Comparison of ENCODE assay signal across 32 mouse cellular contexts in the genomic region with DNA sequence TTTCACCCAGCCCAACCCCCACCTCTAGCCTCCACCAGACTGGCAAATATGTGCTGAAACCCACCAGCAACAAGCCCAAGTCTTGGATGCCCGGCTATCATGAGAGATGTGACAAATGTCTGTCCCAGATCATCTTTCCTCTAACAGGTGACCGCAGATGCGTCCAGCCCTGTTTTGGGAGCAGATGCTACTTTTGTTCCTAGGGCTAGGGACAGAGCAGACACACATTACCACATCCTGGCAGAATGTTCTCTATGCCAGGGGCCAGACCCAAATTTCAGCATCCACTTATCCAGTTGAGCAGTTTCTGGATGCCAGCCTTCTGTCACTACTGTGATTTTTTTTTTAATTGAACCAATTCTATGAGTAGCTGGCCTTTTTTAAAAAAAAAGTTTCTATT.
DNase-seq lines count a peak whose midpoint lies in the region; ATAC-seq lines count a peak whose summit lies in the region.
"Had no signal": no experiment of that assay in that cellular context is flagged by ENCODE, and none has a peak within 500 bp of the region (broad histone marks: within the 10 kb centered on the region; RNA-seq: fewer than 3 reads in every experiment).

No protein-coding gene starts in this region.

- H3K4me1 ChIP-seq in forebrain, embryonic 14.5 days (ENCODE audit: control insufficient read depth, insufficient read depth, low read length), result no peaks in the 10 kb centered on the region
- H3K4me1 ChIP-seq in forebrain, embryonic 13.5 days, result no peaks in the 10 kb centered on the region
- H3K4me1 ChIP-seq in hindbrain, embryonic 16.5 days (ENCODE audit: control insufficient read depth, insufficient read depth, low read depth, low read length), result no peaks in the 10 kb centered on the region
- H3K4me1 ChIP-seq in hindbrain, embryonic 12.5 days, result no peaks in the 10 kb centered on the region
- H3K4me1 ChIP-seq: embryonic facial prominence, embryonic 10.5 days; embryonic facial prominence, embryonic 13.5 days; forebrain, embryonic 15.5 days; heart, embryonic 10.5 days; hindbrain, embryonic 15.5 days had no signal

- H3K4me2 ChIP-seq in forebrain, embryonic 14.5 days (ENCODE audit: low read length), result no peak overlapping the region
- no peak overlapping the region for H3K4me2 ChIP-seq in forebrain, embryonic 13.5 days
- no peak overlapping the region for H3K4me2 ChIP-seq in hindbrain, embryonic 16.5 days (ENCODE audit: low read length)
- H3K4me2 ChIP-seq in hindbrain, embryonic 12.5 days (replicated peaks), result no peak overlapping the region
- H3K4me2 ChIP-seq: embryonic facial prominence, embryonic 13.5 days; forebrain, embryonic 15.5 days; heart, embryonic 13.5 days; hindbrain, embryonic 15.5 days had no signal

- no peak overlapping the region for H3K27ac ChIP-seq in forebrain, embryonic 14.5 days (ENCODE audit: low read depth, low read length)
- H3K27ac ChIP-seq in forebrain, embryonic 13.5 days, result no peak overlapping the region
- H3K27ac ChIP-seq in hindbrain, embryonic 16.5 days (ENCODE audit: low read depth, low read length), result no peak overlapping the region
- no peak overlapping the region for H3K27ac ChIP-seq in hindbrain, embryonic 12.5 days
- H3K27ac ChIP-seq: embryonic facial prominence, embryonic 10.5 days; embryonic facial prominence, embryonic 13.5 days; forebrain, embryonic 15.5 days; heart, adult 2 months; heart, embryonic 10.5 days; heart, embryonic 13.5 days; hindbrain, embryonic 15.5 days had no signal

- WGBS in forebrain, embryonic 14.5 days, result 90% methylated on average over 3 of the region's 3 CpGs
- 93% methylated on average over 3 of the region's 3 CpGs for WGBS in forebrain, embryonic 13.5 days
- 70% methylated on average over 3 of the region's 3 CpGs for WGBS in hindbrain, embryonic 16.5 days
- WGBS in hindbrain, embryonic 12.5 days, result 94% methylated on average over 3 of the region's 3 CpGs

- H3K36me3 ChIP-seq in forebrain, embryonic 14.5 days (ENCODE audit: control insufficient read depth, insufficient read depth, low read length), result no peaks in the 10 kb centered on the region
- H3K36me3 ChIP-seq in forebrain, embryonic 13.5 days (ENCODE audit: poor library complexity, severe bottlenecking), result no peaks in the 10 kb centered on the region
- no peaks in the 10 kb centered on the region for H3K36me3 ChIP-seq in hindbrain, embryonic 16.5 days (ENCODE audit: control insufficient read depth, insufficient read depth, low read length)
- no peaks in the 10 kb centered on the region for H3K36me3 ChIP-seq in hindbrain, embryonic 12.5 days
- H3K36me3 ChIP-seq: embryonic facial prominence, embryonic 10.5 days; embryonic facial prominence, embryonic 13.5 days; forebrain, embryonic 15.5 days; G1E; heart, embryonic 10.5 days; heart, embryonic 13.5 days; hindbrain, embryonic 15.5 days had no signal

- peak; percentile 2 to 4 for DNase-seq in cerebellum, adult 18-20 months
- DNase-seq in cerebellum, adult 9-11 months, result no peak
- peak; percentile 1 for DNase-seq in forebrain, embryonic 14.5 days (ENCODE audit: low spot score)
- peak; percentile 38 for DNase-seq in left cerebral cortex, postnatal 4 days
- no peak for DNase-seq in left cerebral cortex, adult 18-20 months (ENCODE audit: low spot score in 2 of 2)
- DNase-seq: adrenal gland, postnatal 10 days; adrenal gland, postnatal 36 days; B cell, adult 2 months; cerebellum, postnatal 36 days; embryo, embryonic 11 days; gastrocnemius, postnatal 10 days; gastrocnemius, postnatal 36 days; heart, adult 2 months; heart, postnatal 14 days; heart, postnatal 4 days; kidney, adult 18-20 months; kidney, adult 9 months had no signal

- no peaks in the 10 kb centered on the region for H3K9me3 ChIP-seq in forebrain, embryonic 14.5 days (replicated peaks; ENCODE audit: control insufficient read depth, low read length)
- no peaks in the 10 kb centered on the region for H3K9me3 ChIP-seq in forebrain, embryonic 13.5 days (replicated peaks)
- no peaks in the 10 kb centered on the region for H3K9me3 ChIP-seq in hindbrain, embryonic 16.5 days (ENCODE audit: control insufficient read depth, low read length)
- H3K9me3 ChIP-seq in hindbrain, embryonic 12.5 days (replicated peaks), result no peaks in the 10 kb centered on the region
- H3K9me3 ChIP-seq: embryonic facial prominence, embryonic 10.5 days; embryonic facial prominence, embryonic 13.5 days; forebrain, embryonic 15.5 days; G1E; heart, embryonic 10.5 days; heart, embryonic 13.5 days; hindbrain, embryonic 15.5 days had no signal

- H3K27me3 ChIP-seq in forebrain, embryonic 14.5 days (replicated peaks; ENCODE audit: control insufficient read depth, insufficient read depth, low read length), result no peaks in the 10 kb centered on the region
- H3K27me3 ChIP-seq in forebrain, embryonic 13.5 days, result no peaks in the 10 kb centered on the region
- no peaks in the 10 kb centered on the region for H3K27me3 ChIP-seq in hindbrain, embryonic 16.5 days (replicated peaks; ENCODE audit: control insufficient read depth, insufficient read depth, low read length)
- no peaks in the 10 kb centered on the region for H3K27me3 ChIP-seq in hindbrain, embryonic 12.5 days
- H3K27me3 ChIP-seq: CH12.LX; embryonic facial prominence, embryonic 13.5 days; forebrain, embryonic 15.5 days; heart, embryonic 13.5 days; hindbrain, embryonic 15.5 days had no signal

- intact Hi-C loops in left cerebral cortex, postnatal 4 days (cut with DNase I), result no loop called here

- no peak for ATAC-seq in forebrain, embryonic 14.5 days
- no peak for ATAC-seq in forebrain, embryonic 13.5 days
- peak; percentile 52; the same call in 1 of the 2 replicates for ATAC-seq in hindbrain, embryonic 16.5 days
- no peak for ATAC-seq in hindbrain, embryonic 12.5 days (ENCODE audit: low FRiP score)
- ATAC-seq: forebrain, embryonic 15.5 days; inflammation-experienced regulatory T-cells, adult 6 months; intestine, embryonic 16.5 days; Patski had no signal

- H3K9ac ChIP-seq in forebrain, embryonic 14.5 days (ENCODE audit: low read length), result no peak overlapping the region
- no peak overlapping the region for H3K9ac ChIP-seq in forebrain, embryonic 13.5 days
- no peak overlapping the region for H3K9ac ChIP-seq in hindbrain, embryonic 16.5 days (ENCODE audit: low read depth, low read length)
- H3K9ac ChIP-seq in hindbrain, embryonic 12.5 days, result no peak overlapping the region
- H3K9ac ChIP-seq: embryonic facial prominence, embryonic 13.5 days; forebrain, embryonic 15.5 days; heart, embryonic 13.5 days; hindbrain, embryonic 15.5 days had no signal

- H3K4me3 ChIP-seq in forebrain, embryonic 14.5 days (ENCODE audit: low read depth, low read length), result no peak overlapping the region
- H3K4me3 ChIP-seq in forebrain, embryonic 13.5 days, result no peak overlapping the region
- no peak overlapping the region for H3K4me3 ChIP-seq in hindbrain, embryonic 16.5 days (ENCODE audit: low read length)
- no peak overlapping the region for H3K4me3 ChIP-seq in hindbrain, embryonic 12.5 days
- H3K4me3 ChIP-seq: embryonic facial prominence, embryonic 10.5 days; embryonic facial prominence, embryonic 13.5 days; erythroblast, embryonic 14.5 days; forebrain, embryonic 15.5 days; heart, adult 2 months; heart, embryonic 10.5 days; heart, embryonic 13.5 days; hindbrain, embryonic 15.5 days had no signal

Comparison
In these comparisons a context has a peak if more than half of its experiments do, and no peak if none do; other contexts are left out.
1. DNase-seq: peak in cerebellum, adult 18-20 months (2 of 2), forebrain, embryonic 14.5 days (single experiment) and left cerebral cortex, postnatal 4 days (single experiment); none in cerebellum, adult 9-11 months (single experiment) and left cerebral cortex, adult 18-20 months (0 of 2).